Mouse (Mus musculus): ENCODE measurements around the gene Abca8b. TPM values are rescaled to one million over a fixed set of nuclear protein-coding genes. Genes with fewer than 3 reads are reported as not detected.

Gene Abca8b
- polyA plus RNA-seq, 1 experiment, result 2.1 TPM

DNA sequence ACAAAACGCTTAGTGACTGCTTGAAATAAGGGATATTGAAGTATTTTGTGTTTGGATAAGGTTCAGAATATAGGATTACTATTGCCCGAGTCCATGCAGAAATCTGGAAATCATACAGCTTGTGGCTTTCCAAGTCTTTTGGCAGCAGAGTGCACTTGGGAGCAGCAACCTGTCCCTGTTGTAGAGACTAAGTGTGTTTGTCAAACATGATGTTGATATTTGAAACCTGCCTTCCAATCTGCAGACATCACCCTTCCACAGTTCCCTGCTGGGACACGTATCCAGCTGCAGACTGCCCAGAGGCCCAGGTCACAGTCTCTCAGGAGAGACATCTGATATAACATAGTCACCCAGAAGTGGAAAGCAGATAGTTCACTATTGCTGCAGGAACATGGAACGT is 100.1 kb downstream of the Abca8b start:
- H3K36me3 ChIP-seq (ENCODE audit: control insufficient read depth, insufficient read depth), result no peaks in the 10 kb centered on the region
- TF ChIP-seq POLR2AphosphoS2 (IDR thresholded peaks at IDR 0.05; ENCODE audit: insufficient read length, low read depth) (no peak), REST (IDR thresholded peaks at IDR 0.05; ENCODE audit: insufficient read depth, insufficient read length) (no peak), CEBPB (IDR thresholded peaks at IDR 0.05; ENCODE audit: insufficient read depth, poor library complexity, severe bottlenecking) (no peak), MYOD1 (IDR thresholded peaks at IDR 0.05; ENCODE audit: control insufficient read depth in 1 of 3, insufficient read length in 2 of 3, low read depth in 2 of 3) (no peak), SRF (IDR thresholded peaks at IDR 0.05; ENCODE audit: control insufficient read depth, insufficient read length, low read depth) (no peak), POLR2A (IDR thresholded peaks at IDR 0.05; ENCODE audit: insufficient read length, low read depth) (no peak), TCF3 (IDR thresholded peaks at IDR 0.05; ENCODE audit: insufficient read length, low read depth) (no peak), MYOG (IDR thresholded peaks at IDR 0.05; ENCODE audit: control insufficient read depth in 1 of 3, insufficient read depth in 1 of 3, insufficient read length in 2 of 3, low read depth in 2 of 3) (no peak), E2F4 (IDR thresholded peaks at IDR 0.05; ENCODE audit: insufficient read depth) (no peak), MAX (IDR thresholded peaks at IDR 0.05; ENCODE audit: low read depth) (no peak), TCF12 (IDR thresholded peaks at IDR 0.05; ENCODE audit: insufficient read depth, poor library complexity, severe bottlenecking) (no peak), USF1 (IDR thresholded peaks at IDR 0.05; ENCODE audit: low read depth) (no peak)
- no peak overlapping the region for H3ac ChIP-seq (ENCODE audit: control insufficient read depth, insufficient read length)
- H3K4me3 ChIP-seq, result no peak overlapping the region
- H3K79me2 ChIP-seq (ENCODE audit: control insufficient read depth, insufficient read depth), result no peaks in the 10 kb centered on the region
- no peak overlapping the region for H3K4me2 ChIP-seq (ENCODE audit: low read depth)
- no peaks in the 10 kb centered on the region for H3K27me3 ChIP-seq (ENCODE audit: control insufficient read depth, insufficient read depth, insufficient read length)

DNA sequence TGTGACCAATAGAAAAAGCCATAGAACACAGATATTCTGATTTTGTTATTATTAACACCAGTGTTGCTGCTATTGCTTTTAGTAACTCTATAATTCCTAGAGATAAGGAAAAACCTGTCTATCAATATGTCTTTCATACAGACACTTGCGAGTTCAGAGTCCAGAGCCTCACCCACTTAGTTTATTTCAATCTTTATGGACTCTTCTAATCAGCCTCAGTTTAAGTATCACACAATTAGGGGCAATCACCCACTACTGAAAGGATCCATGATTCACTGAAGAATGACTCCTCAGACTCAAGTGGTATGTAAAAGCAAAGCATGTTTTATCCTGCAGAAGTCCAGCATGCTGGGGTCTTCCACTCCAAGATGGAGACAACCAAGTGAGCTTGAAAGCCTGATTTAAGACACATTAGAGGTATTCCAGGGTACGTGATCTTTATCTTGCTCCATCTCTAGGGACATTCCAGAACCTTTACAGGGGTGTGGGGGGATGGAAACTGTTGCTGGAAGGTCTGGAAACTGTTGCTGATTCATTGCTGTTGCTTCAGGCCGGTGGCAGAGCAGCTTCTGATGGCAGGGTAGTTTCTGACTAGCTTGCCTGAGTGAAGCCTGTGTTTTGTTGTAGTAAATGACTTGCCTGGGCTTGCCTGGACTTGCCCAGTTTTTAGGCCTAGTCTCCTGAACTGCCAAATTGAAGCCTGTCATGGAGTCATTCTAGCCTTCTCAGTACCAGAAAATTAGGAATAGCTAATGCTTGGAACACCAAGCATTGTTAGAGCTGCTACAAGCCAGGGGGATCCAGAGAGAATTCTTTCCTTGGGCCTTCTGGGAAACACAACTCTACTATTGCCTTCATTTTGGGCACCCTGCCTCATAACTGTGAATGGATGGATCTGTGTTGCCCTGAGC is 101.5 kb downstream of the Abca8b start:
- Histone ChIP-seq H3K27me3 (ENCODE audit: control insufficient read depth, insufficient read depth, insufficient read length) (no peaks in the 10 kb centered on the region), H3K36me3 (ENCODE audit: control insufficient read depth, insufficient read depth) (no peaks in the 10 kb centered on the region), H3ac (ENCODE audit: control insufficient read depth, insufficient read length) (no peak overlapping the region), H3K4me2 (ENCODE audit: low read depth) (no peak overlapping the region), H3K79me2 (ENCODE audit: control insufficient read depth, insufficient read depth) (no peaks in the 10 kb centered on the region), H3K4me3 (no peak overlapping the region)
- TF ChIP-seq E2F4 (IDR thresholded peaks at IDR 0.05; ENCODE audit: insufficient read depth) (no peak), MYOD1 (IDR thresholded peaks at IDR 0.05; ENCODE audit: control insufficient read depth in 1 of 3, insufficient read length in 2 of 3, low read depth in 2 of 3) (no peak), USF1 (IDR thresholded peaks at IDR 0.05; ENCODE audit: low read depth) (no peak), TCF3 (IDR thresholded peaks at IDR 0.05; ENCODE audit: insufficient read length, low read depth) (no peak), POLR2A (IDR thresholded peaks at IDR 0.05; ENCODE audit: insufficient read length, low read depth) (no peak), POLR2AphosphoS2 (IDR thresholded peaks at IDR 0.05; ENCODE audit: insufficient read length, low read depth) (no peak)

DNA sequence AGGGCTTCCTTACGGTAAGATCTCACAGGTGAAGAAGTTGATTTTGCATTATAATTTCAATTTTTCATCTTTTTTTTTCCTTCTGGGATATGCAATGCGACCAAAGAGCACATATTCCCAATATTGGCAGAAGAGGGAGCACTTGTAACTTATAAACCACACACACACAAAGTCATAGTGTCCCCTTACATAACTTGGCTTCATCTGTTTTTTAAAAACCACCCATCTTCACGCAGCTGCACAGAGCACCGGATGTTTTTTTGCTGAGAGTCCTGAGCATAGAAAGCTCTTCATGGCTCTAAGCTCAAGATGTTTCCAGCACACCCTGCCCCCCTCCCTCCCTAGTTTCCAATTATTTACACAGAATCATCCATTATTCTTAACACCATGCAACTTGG is 103.7 kb downstream of the Abca8b start:
- H3K4me3 ChIP-seq, result no peak overlapping the region
- H3ac ChIP-seq (ENCODE audit: control insufficient read depth, insufficient read length), result no peak overlapping the region
- no peaks in the 10 kb centered on the region for H3K79me2 ChIP-seq (ENCODE audit: control insufficient read depth, insufficient read depth)
- TF ChIP-seq SRF (IDR thresholded peaks at IDR 0.05; ENCODE audit: control insufficient read depth, insufficient read length, low read depth) (no peak), POLR2A (IDR thresholded peaks at IDR 0.05; ENCODE audit: insufficient read length, low read depth) (no peak), CEBPB (IDR thresholded peaks at IDR 0.05; ENCODE audit: insufficient read depth, poor library complexity, severe bottlenecking) (no peak), POLR2AphosphoS2 (IDR thresholded peaks at IDR 0.05; ENCODE audit: insufficient read length, low read depth) (no peak), TCF12 (IDR thresholded peaks at IDR 0.05; ENCODE audit: insufficient read depth, poor library complexity, severe bottlenecking) (no peak), E2F4 (IDR thresholded peaks at IDR 0.05; ENCODE audit: insufficient read depth) (no peak), TCF3 (IDR thresholded peaks at IDR 0.05; ENCODE audit: insufficient read length, low read depth) (no peak), MYOG (IDR thresholded peaks at IDR 0.05; ENCODE audit: control insufficient read depth in 1 of 3, insufficient read depth in 1 of 3, insufficient read length in 2 of 3, low read depth in 2 of 3) (no peak), MAX (IDR thresholded peaks at IDR 0.05; ENCODE audit: low read depth) (no peak), REST (IDR thresholded peaks at IDR 0.05; ENCODE audit: insufficient read depth, insufficient read length) (no peak), MYOD1 (IDR thresholded peaks at IDR 0.05; ENCODE audit: control insufficient read depth in 1 of 3, insufficient read length in 2 of 3, low read depth in 2 of 3) (no peak), USF1 (IDR thresholded peaks at IDR 0.05; ENCODE audit: low read depth) (no peak)
- H3K4me2 ChIP-seq (ENCODE audit: low read depth), result no peak overlapping the region
- H3K27me3 ChIP-seq (ENCODE audit: control insufficient read depth, insufficient read depth, insufficient read length), result no peaks in the 10 kb centered on the region
- no peaks in the 10 kb centered on the region for H3K36me3 ChIP-seq (ENCODE audit: control insufficient read depth, insufficient read depth)

DNA sequence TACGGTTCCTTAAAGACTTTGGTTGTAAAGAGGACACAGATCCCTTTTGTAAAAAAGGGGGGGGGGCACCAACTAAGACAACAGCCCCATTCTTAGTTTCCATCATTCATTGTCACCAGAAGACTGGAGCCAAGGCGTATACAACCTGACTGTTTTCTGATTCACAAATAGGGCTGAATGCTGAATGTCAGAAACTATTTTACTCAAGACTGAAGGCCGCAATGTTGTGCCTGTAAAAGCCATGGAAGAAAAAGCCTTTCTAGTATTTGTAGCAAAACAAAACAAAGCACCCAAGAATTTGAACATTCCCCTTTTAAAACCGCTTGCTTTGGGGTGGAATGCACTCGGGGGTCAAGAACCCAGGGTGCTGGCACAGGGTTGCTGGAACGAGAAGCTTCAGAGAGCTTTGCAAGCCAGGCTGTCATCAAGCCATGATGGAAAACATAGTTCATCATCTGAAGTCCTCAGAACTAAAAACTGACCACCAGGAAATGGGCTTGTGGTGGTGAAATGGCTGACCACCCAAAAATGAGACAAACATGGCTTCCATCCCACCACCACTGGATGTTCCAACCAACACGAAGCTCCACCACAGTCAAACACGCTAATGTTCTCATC is 104.2 kb downstream of the Abca8b start:
- no peak for TF ChIP-seq USF1 (IDR thresholded peaks at IDR 0.05; ENCODE audit: low read depth)
- no peak for TF ChIP-seq REST (IDR thresholded peaks at IDR 0.05; ENCODE audit: insufficient read depth, insufficient read length)
- TF ChIP-seq CEBPB (IDR thresholded peaks at IDR 0.05; ENCODE audit: insufficient read depth, poor library complexity, severe bottlenecking), result no peak
- no peak for TF ChIP-seq TCF3 (IDR thresholded peaks at IDR 0.05; ENCODE audit: insufficient read length, low read depth)
- no peak for TF ChIP-seq MYOD1 (IDR thresholded peaks at IDR 0.05; ENCODE audit: control insufficient read depth in 1 of 3, insufficient read length in 2 of 3, low read depth in 2 of 3)
- H3K4me3 ChIP-seq, result no peak overlapping the region
- H3K79me2 ChIP-seq (ENCODE audit: control insufficient read depth, insufficient read depth), result no peaks in the 10 kb centered on the region
- H3K36me3 ChIP-seq (ENCODE audit: control insufficient read depth, insufficient read depth), result no peaks in the 10 kb centered on the region
- H3K27me3 ChIP-seq (ENCODE audit: control insufficient read depth, insufficient read depth, insufficient read length), result no peaks in the 10 kb centered on the region
- no peak overlapping the region for H3ac ChIP-seq (ENCODE audit: control insufficient read depth, insufficient read length)
- no peak overlapping the region for H3K4me2 ChIP-seq (ENCODE audit: low read depth)

Measured in myocyte (in vitro differentiated cells).